Mouse (Mus musculus) intestine, postnatal 0 days (tissue): ENCODE measurements around the gene Olfr560. TPM values are rescaled to one million over a fixed set of nuclear protein-coding genes. Genes with fewer than 3 reads are reported as not detected.

ENCODE experiments used
- ATAC-seq: fragments of 200-750 bp; cut with Nextera tagmentation; 2 replicates; pipeline ENCODE4 v1.8.0; 2017; ENCODE audit warnings: mild to moderate bottlenecking, moderate TSS enrichment, moderate library complexity
- H3K27ac ChIP-seq: fragments of 300-500 bp; sonication (generic); 2 replicates; pipeline ENCODE4 v1.5.1; 2014; ENCODE audit warnings: mild to moderate bottlenecking, low read depth, low read length, moderate library complexity
- H3K27me3 ChIP-seq: fragments of 300-500 bp; sonication (generic); replicated peaks from 2 replicates; pipeline ENCODE4 v1.6.1; 2014; ENCODE audit warnings: low read length, mixed read lengths; ENCODE audit not compliant: control insufficient read depth, insufficient read depth
- H3K36me3 ChIP-seq: fragments of 300-500 bp; sonication (generic); 2 replicates; pipeline ENCODE4 v1.6.1; 2014; ENCODE audit warnings: mild to moderate bottlenecking, moderate library complexity; ENCODE audit not compliant: control insufficient read depth, insufficient read depth
- H3K4me1 ChIP-seq: fragments of 300-500 bp; sonication (generic); replicated peaks from 2 replicates; pipeline ENCODE4 v1.6.1; 2014; ENCODE audit warnings: antibody characterized with exemption, low read length, mixed read lengths; ENCODE audit not compliant: control insufficient read depth, insufficient read depth
- H3K4me2 ChIP-seq: fragments of 300-500 bp; sonication (generic); replicated peaks from 2 replicates; pipeline ENCODE4 v1.6.1; 2014; ENCODE audit warnings: low read depth, mild to moderate bottlenecking, moderate library complexity
- H3K4me3 ChIP-seq: fragments of 300-500 bp; sonication (generic); 2 replicates; pipeline ENCODE4 v1.5.1; 2014; ENCODE audit warnings: low read depth, low read length
- H3K9ac ChIP-seq: fragments of 300-500 bp; sonication (generic); 2 replicates; pipeline ENCODE4 v1.6.1; 2014; ENCODE audit warnings: mild to moderate bottlenecking, low read depth, low read length
- H3K9me3 ChIP-seq: fragments of 300-500 bp; sonication (generic); 2 replicates; pipeline ENCODE4 v1.6.1; 2016; ENCODE audit warnings: mixed run types; ENCODE audit not compliant: control insufficient read depth
- CTCF ChIP-seq: sonication (generic); IDR thresholded peaks from 2 replicates; pipeline ENCODE4 v1.5.1; 2016; ENCODE audit warnings: low read depth, mild to moderate bottlenecking, control low read depth, antibody characterized with exemption, moderate library complexity
- whole genome bisulfite sequencing: fragments of 180-500 bp; shearing (Covaris S2); extraction: QIAGEN DNeasy Blood & Tissue Kit; methylation state at CpG from one replicate; pipeline ENCODE4 v1.1.7; 2014; 5-methylcytosine and 5-hydroxymethylcytosine counted together
- polyA plus RNA-seq: library from polyadenylated mRNA; unstranded; fragments of >200 nt; fragmentation: Nextera tagmentation; extraction: Ambion mirVana; gene quantifications from 2 replicates; pipeline ENCODE4 v1.2.1, GENCODE M21; 2015

Gene Olfr560
- not detected in 2 replicates for polyA plus RNA-seq

- H3K36me3 ChIP-seq, result no peaks in the 10 kb centered on the region
- H3K9ac ChIP-seq, result no peak within 1 kb of the TSS
- no peak within 1 kb of the TSS for H3K27ac ChIP-seq
- H3K27me3 ChIP-seq, result no peaks in the 10 kb centered on the region
- no peaks in the 10 kb centered on the region for H3K4me1 ChIP-seq
- no peak for ATAC-seq
- 53% methylated on average over 4 of the region's 4 CpGs for WGBS
- no peak for TF ChIP-seq CTCF
- H3K9me3 ChIP-seq, result no peaks in the 10 kb centered on the region
- no peak within 1 kb of the TSS for H3K4me2 ChIP-seq
- no peak within 1 kb of the TSS for H3K4me3 ChIP-seq
Measured at GRCm38 (mm10) chr7:102759266-102759665, at the start of gene Olfr560, which contains the start of gene Olfr78. Olfr560 (minus strand) TSS chr7:102759366. Olfr78 (minus strand) TSS chr7:102759471.

- no peak within 1 kb of the TSS for H3K27ac ChIP-seq
- no peak within 1 kb of the TSS for H3K4me2 ChIP-seq
- no peaks in the 10 kb centered on the region for H3K4me1 ChIP-seq
- H3K27me3 ChIP-seq, result no peaks in the 10 kb centered on the region
- no peak for ATAC-seq
- no peaks in the 10 kb centered on the region for H3K36me3 ChIP-seq
- no peak within 1 kb of the TSS for H3K9ac ChIP-seq
- H3K9me3 ChIP-seq, result no peaks in the 10 kb centered on the region
- H3K4me3 ChIP-seq, result no peak within 1 kb of the TSS
- no peak for TF ChIP-seq CTCF
Measured at GRCm38 (mm10) chr7:102803180-102803579, 44.0 kb upstream of the Olfr560 start, which contains the start of gene Olfr564. Olfr564 (plus strand) TSS chr7:102803480.

- H3K27me3 ChIP-seq, result no peaks in the 10 kb centered on the region
- WGBS, result 62% methylated on average over 2 of the region's 2 CpGs
Measured at GRCm38 (mm10) chr7:102770921-102771320, 11.8 kb upstream of the Olfr560 start, which contains the start of gene Olfr561. Olfr561 (plus strand) TSS chr7:102771221.

GRCm38 (mm10) chr7:102752086-102752485 lies 7.1 kb downstream of the Olfr560 start:
- peak; percentile 42 for TF ChIP-seq CTCF
- Histone ChIP-seq H3K4me2 (no peak overlapping the region), H3K9ac (no peak overlapping the region), H3K4me3 (no peak overlapping the region), H3K36me3 (no peaks in the 10 kb centered on the region), H3K9me3 (no peaks in the 10 kb centered on the region), H3K4me1 (no peaks in the 10 kb centered on the region), H3K27ac (no peak overlapping the region), H3K27me3 (no peaks in the 10 kb centered on the region)
- WGBS, result 4% methylated on average over 1 of the region's 1 CpGs
- ATAC-seq, result no peak

More at GRCm38 (mm10) chr7:102770921-102771320, 11.8 kb upstream of the Olfr560 start, which contains the start of gene Olfr561:
- no peak within 1 kb of the TSS for H3K4me3 ChIP-seq
- H3K9ac ChIP-seq, result no peak within 1 kb of the TSS
- no peaks in the 10 kb centered on the region for H3K9me3 ChIP-seq
- no peaks in the 10 kb centered on the region for H3K36me3 ChIP-seq
- H3K4me1 ChIP-seq, result no peaks in the 10 kb centered on the region
- ATAC-seq, result no peak
- no peak within 1 kb of the TSS for H3K27ac ChIP-seq
- no peak within 1 kb of the TSS for H3K4me2 ChIP-seq
- TF ChIP-seq CTCF, result no peak

- Histone ChIP-seq H3K36me3 (no peaks in the 10 kb centered on the region), H3K4me1 (no peaks in the 10 kb centered on the region), H3K4me2 (no peak overlapping the region), H3K27me3 (no peaks in the 10 kb centered on the region), H3K4me3 (no peak overlapping the region), H3K9ac (no peak overlapping the region), H3K9me3 (no peaks in the 10 kb centered on the region), H3K27ac (no peak overlapping the region)
- no peak for TF ChIP-seq CTCF
- 22% methylated on average over 2 of the region's 2 CpGs for WGBS
- ATAC-seq, result no peak
Measured at GRCm38 (mm10) chr7:102737705-102738104, 21.5 kb downstream of the Olfr560 start.

GRCm38 (mm10) chr7:102733793-102734192 lies 25.4 kb downstream of the Olfr560 start:
- Histone ChIP-seq H3K4me1 (no peaks in the 10 kb centered on the region), H3K9ac (no peak overlapping the region), H3K4me2 (no peak overlapping the region), H3K9me3 (no peaks in the 10 kb centered on the region), H3K27ac (no peak overlapping the region), H3K27me3 (no peaks in the 10 kb centered on the region), H3K36me3 (no peaks in the 10 kb centered on the region), H3K4me3 (no peak overlapping the region)
- WGBS, result 17% methylated on average over 1 of the region's 1 CpGs
- no peak for TF ChIP-seq CTCF
- ATAC-seq, result no peak

- no peak for TF ChIP-seq CTCF
- H3K4me3 ChIP-seq, result no peak within 1 kb of the TSS
- no peaks in the 10 kb centered on the region for H3K4me1 ChIP-seq
- no peak within 1 kb of the TSS for H3K27ac ChIP-seq
- no peak for ATAC-seq
- no peaks in the 10 kb centered on the region for H3K9me3 ChIP-seq
- no peaks in the 10 kb centered on the region for H3K36me3 ChIP-seq
- H3K9ac ChIP-seq, result no peak within 1 kb of the TSS
- H3K27me3 ChIP-seq, result no peaks in the 10 kb centered on the region
- H3K4me2 ChIP-seq, result no peak within 1 kb of the TSS
Measured at GRCm38 (mm10) chr7:102727391-102727790, 31.8 kb downstream of the Olfr560 start, which contains the start of gene Olfr559. Olfr559 (minus strand) TSS chr7:102727491.
